Mouse (Mus musculus) cerebellum, adult 2 months (tissue): ENCODE data around the gene Gpc6.

Experiments used
- CTCF ChIP-seq: fragments of 200-500 bp; IDR thresholded peaks from 2 replicates; pipeline ENCODE4 v1.5.1; 2011; ENCODE audit warnings: low read depth, mild to moderate bottlenecking, control low read depth, low read length, moderate library complexity, borderline replicate concordance; ENCODE audit not compliant: insufficient read depth
- POLR2A ChIP-seq: fragments of 200-500 bp; IDR thresholded peaks from 2 replicates; pipeline ENCODE4 v1.6.1; 2011; ENCODE audit warnings: low read length, control low read depth, borderline replicate concordance; ENCODE audit not compliant: insufficient read depth

DNA sequence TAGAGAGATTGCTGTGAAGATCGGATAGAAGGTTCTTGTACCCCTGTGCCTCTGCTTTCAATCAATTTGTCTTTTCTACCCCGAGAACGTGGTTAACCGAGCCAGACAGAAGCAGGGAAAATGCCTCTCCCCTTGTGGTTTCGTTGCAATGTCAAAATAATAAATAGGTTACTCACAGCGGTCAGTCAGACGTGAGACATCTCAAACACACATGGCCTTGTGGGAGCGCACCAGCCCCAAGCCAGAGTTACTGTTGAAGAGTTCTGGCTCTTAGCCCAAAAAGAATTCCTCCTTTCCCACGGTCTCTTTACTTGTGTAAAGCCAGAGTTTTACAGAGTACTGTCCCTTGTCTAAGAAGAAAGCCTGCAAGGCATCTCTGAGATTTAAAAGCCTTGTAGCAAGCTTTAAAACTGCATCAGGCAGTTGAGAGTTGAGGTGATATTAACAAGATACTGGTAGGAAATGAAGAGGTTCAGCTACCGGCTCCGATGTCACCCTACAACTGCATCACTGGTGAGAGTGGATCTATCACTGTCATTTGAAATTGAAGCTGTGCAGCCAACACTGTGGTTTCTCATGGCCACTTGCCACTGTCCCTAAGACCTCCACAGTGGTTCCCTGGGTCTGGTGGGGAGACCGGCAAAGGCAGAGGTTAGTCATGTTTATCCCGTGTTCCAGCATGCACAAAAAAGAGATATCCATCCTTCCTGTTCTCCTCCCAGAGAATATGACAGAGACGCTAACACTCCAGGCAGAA, 916.9 kb downstream of the Gpc6 start:
- TF ChIP-seq POLR2A: no peak
- no peak for TF ChIP-seq CTCF
